Mouse (Mus musculus) right cerebral cortex, adult 18-20 months (tissue): ENCODE measurements around the gene Tceanc.

Source experiments
- DNase-seq: peaks from one replicate; pipeline ENCODE4 v3.0.0; 2022; ENCODE audit warnings: mixed read lengths

The Tceanc gene

DNA sequence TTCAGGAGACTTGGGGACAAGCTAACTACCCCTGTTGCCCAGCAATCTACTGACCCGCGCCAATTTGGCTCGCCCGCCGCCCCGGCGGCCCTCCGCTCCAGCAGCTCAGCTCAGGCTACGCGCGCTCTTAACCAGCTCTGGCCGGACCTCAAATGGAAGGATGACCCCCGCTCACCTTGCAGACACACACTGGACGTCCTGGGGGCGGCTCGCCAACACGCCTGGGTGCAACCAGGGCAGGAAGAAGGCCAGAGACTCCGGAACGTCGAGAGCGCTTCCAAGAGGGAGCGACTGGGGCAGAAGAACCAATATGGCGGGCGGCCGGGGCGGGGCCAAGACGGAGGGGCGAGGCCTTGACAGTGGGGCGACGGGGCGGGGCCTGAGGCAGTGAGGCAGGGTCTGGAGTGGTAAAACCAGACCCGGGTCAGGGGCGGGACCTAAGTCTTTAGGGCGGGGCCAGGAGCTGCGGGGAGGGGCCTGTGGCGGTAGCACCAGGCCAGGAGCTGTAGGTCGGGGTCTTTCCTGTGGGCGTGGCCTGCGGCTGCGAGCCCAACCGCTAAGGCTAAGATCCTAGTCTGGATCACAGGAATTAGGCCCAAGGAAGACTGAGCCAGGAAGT lies 38.9 kb downstream of the Tceanc start, which contains the start of gene Rab9:
TSS of gene Rab9 (minus strand) at position 503 of the 619 bp plus-strand sequence.
- peak; percentile 88 for DNase-seq

DNA sequence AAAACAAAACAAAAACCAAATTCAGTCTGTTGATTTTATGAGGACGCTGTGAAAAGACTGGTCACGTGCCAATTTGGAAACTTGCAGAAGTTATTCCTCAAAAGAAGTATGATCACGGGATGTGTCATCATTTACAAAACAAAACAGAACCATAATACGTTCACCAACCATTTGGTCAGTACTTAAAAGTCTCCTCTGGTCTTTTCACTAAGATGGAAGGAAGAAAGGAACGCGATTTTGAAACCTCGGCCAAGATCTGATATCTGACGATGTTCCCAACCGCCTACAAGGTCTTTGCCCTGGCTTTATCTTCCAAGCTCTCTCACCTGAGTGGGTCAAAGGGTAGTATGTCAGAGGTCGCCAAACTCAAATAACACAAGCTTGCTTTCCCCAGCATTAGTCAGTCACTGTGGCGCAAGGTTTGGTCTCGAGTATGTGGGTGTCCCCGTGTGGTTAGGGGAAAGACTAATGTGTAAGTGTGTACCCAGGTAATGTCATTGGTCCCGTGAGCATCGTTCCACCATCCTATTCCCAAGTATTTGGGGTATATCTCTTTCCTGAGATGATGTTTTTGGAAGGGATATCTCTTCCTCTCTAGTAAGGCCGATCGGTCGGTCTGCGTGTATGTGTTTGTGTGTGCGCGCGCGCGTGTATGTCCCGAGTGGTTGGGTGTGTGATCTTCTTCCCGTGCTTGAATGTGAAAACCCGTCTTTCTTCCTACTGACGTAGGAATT lies 39.6 kb downstream of the Tceanc start:
- no peak for DNase-seq

DNA sequence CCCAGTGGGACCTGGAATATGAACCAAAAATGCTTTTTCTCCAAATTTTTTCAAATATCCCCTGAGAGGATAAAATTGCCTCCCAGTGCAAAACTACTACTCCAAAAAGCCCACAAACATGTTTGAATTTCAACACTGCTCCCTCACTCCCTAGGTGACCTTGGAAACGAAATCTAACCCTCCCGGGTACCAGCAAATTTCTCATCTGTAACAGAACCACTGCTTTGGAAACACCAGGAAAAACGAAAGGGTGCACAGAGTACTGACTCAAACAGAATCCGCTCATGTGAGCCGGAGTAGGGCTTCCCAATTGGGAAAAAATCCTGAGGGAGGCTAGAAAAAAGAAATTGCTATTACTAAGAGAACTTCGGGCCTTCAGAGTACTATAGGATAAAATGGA lies 41.0 kb downstream of the Tceanc start:
- no peak for DNase-seq

DNA sequence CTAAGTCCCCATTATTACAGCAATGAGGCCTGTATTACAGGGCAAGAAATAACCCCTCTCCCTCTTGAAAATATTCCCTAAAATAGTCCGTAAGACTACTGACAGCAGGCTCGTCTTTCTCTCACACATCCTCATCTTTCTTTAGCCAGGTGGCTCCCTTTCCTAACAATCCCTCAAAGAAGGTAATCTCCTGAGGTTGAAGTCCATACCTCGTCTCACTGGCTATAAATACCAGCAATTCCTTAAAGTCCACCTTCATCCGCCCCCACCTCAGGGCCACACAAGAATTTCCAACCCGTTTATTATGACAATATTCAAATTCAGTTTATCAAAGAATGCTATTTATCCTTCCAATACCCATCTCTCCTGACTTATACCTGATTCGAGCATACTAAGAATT lies 45.8 kb downstream of the Tceanc start:
- DNase-seq, result no peak

DNA sequence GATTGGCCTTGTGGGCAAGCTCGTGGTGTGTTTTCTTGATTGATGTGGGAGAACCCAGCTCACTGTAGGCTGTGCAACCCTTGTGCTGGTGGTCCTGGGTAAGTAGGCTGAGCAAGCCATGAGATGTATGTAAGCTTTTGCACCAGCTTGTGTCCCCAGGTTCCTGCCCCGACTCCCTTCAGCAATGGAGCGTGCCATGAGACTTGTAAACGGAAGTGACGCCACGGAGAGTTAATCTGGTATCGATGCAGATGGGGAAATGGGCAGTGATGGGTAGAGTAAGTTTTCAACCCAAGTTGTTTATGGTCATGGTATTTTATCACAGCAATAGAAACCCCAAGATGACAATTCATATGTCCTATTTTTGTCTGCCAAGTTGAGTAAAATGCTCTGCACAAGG lies 50.0 kb downstream of the Tceanc start:
- DNase-seq, result no peak

DNA sequence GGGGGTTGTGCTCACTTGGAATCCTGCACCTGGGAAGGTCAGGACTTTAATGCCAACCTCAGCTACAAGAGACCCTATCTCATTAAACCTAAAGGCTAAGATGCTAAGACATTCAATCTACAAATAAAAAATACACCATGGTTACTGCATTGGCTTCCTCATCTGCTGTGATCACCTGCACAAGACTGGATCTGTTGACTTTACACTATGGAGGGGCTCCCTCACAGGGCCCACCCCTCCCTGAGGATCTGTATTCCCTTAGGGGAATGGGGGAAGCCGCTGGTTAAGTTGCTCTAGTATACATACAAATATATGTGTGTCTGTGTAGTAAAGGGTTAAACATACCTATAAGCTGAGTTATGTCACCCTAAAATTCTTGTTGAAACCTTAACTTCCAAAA lies 62.8 kb downstream of the Tceanc start:
- no peak for DNase-seq

DNA sequence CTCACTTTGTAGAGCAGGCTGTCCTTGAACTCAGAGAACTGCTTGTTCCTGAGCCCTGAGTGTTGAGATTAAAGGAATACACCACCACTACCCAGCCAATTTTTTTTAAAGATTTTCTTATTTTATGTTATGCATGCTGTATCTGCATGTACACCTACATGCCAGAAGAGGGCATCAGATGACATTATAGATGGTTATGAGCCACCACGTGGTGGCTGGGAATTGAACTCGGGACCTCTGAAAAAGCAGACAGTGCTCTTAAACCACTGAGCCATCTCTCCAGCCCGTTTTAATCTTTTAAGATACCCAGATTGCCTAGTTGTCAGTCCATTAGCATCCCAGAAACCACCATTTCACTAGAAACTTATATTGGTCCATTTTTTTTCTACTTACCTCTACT lies 64.0 kb downstream of the Tceanc start:
- no peak for DNase-seq

DNA sequence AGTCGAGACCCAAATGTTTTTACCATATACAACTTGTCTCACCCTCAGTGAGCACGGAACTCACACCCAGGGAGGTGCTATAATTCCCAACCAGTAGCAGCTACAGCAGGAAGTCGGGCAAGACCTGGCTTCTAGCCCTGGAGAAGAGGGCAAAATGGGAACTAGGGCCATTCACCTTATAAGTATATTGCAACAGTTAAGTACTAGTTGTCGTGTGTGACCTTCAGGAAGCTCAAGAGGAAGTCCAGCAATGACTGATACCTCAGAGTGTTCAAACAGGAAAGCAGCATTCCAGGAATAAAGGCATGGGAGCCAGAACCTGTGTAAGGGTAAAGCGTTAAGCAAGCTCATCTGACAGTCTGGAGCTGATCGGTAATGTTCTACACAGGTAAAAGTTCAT lies 64.8 kb downstream of the Tceanc start:
- DNase-seq, result no peak
